Mouse (Mus musculus) intestine, embryonic 16.5 days (tissue): ENCODE measurements around the gene Sap30l. TPM values are rescaled to one million over a fixed set of nuclear protein-coding genes. Genes with fewer than 3 reads are reported as not detected.

Experiments used
- ATAC-seq: fragments of 200-750 bp; cut with Nextera tagmentation; 2 replicates; pipeline ENCODE4 v1.8.0; 2017; ENCODE audit warnings: moderate TSS enrichment, moderate library complexity
- H3K27ac ChIP-seq: fragments of 300-500 bp; sonication (generic); 2 replicates; pipeline ENCODE4 v1.5.1; 2014; ENCODE audit warnings: mild to moderate bottlenecking, low read length
- H3K27me3 ChIP-seq: fragments of 300-500 bp; sonication (generic); replicated peaks from 2 replicates; pipeline ENCODE4 v1.6.1; 2014; ENCODE audit warnings: low read length, control low read depth, mixed read lengths; ENCODE audit not compliant: control insufficient read depth, insufficient read depth
- H3K36me3 ChIP-seq: fragments of 300-500 bp; sonication (generic); 2 replicates; pipeline ENCODE4 v1.6.1; 2014; ENCODE audit warnings: low read length, control low read depth; ENCODE audit not compliant: control insufficient read depth, insufficient read depth
- H3K4me1 ChIP-seq: fragments of 300-500 bp; sonication (generic); 2 replicates; pipeline ENCODE4 v1.6.1; 2014; ENCODE audit warnings: low read length, control low read depth, mixed read lengths; ENCODE audit not compliant: control insufficient read depth, insufficient read depth
- H3K4me2 ChIP-seq: fragments of 300-500 bp; sonication (generic); 2 replicates; pipeline ENCODE4 v1.6.1; 2014; ENCODE audit warnings: low read depth, low read length, control low read depth
- H3K4me3 ChIP-seq: fragments of 300-500 bp; sonication (generic); 2 replicates; pipeline ENCODE4 v1.5.1; 2014; ENCODE audit warnings: mild to moderate bottlenecking, low read length
- H3K9ac ChIP-seq: fragments of 300-500 bp; sonication (generic); 2 replicates; pipeline ENCODE4 v1.6.1; 2014; ENCODE audit warnings: low read depth, low read length
- H3K9me3 ChIP-seq: fragments of 300-500 bp; sonication (generic); 2 replicates; pipeline ENCODE4 v1.6.1; 2016; ENCODE audit warnings: low read length, control low read depth; ENCODE audit not compliant: control insufficient read depth
- WGBS: fragments of 180-500 bp; shearing (Covaris S2); extraction: QIAGEN DNeasy Blood & Tissue Kit; methylation state at CpG from one replicate; pipeline ENCODE4 v1.1.7; 2014; 5-methylcytosine and 5-hydroxymethylcytosine counted together
- polyA plus RNA-seq: library from polyadenylated mRNA; unstranded; fragments of >200 nt; fragmentation: Nextera tagmentation; extraction: Ambion mirVana; gene quantifications from 2 replicates; pipeline ENCODE4 v1.2.1, GENCODE M21; 2015

Sap30l gene
- polyA plus RNA-seq, 1 experiment from 2014 or later, result 6.7 TPM

DNA sequence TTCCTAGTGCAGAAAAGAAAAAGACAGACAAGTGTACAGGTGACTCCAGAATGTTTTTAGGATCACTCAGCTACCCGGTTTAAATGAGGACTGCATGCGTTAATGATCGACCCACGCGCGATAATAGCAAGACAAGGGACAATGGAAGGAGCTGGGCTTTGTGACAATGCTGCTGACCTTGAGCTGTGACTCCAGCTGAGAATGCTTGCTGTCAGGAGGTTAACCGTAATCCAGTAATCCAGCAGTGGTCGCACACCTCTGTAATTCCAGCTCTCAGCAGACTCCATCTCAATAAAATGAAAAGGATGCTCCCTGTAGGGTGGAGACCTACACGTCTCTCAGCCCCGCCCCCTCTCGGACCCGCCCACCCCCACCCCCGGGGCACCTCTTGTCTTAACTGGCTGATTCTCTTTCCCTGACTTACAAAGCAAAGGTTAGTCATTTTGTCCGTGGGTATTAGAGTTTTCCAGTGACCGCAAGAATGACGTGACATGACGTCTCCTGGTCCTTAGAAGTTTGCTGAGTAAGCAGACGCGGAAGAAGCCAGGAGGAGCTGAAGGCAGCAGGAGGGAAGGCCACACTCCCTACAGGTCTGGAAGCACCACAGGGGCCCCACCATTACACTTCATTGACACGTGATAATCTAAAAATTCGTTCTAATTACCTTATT is 10.4 kb upstream of the Sap30l start:
- no peaks in the 10 kb centered on the region for H3K4me1 ChIP-seq
- WGBS, result 27% methylated on average over 21 of the region's 21 CpGs
- H3K9ac ChIP-seq, result no peak overlapping the region
- H3K36me3 ChIP-seq, result no peaks in the 10 kb centered on the region
- H3K27me3 ChIP-seq, result no peaks in the 10 kb centered on the region
- no peaks in the 10 kb centered on the region for H3K9me3 ChIP-seq
- peak overlapping the region; percentile 47 for H3K4me2 ChIP-seq
- 0 out of 2 replicates have a peak, but pooled peaks have one; percentile 18 for ATAC-seq
- H3K4me3 ChIP-seq, result no peak overlapping the region
- H3K27ac ChIP-seq, result no peak overlapping the region

GRCm38 (mm10) chr11:57795086-57795485 is 6.4 kb upstream of the Sap30l start:
- peaks cover 2% of the 10 kb centered on the region for H3K4me1 ChIP-seq
- 54% methylated on average over 6 of the region's 6 CpGs for WGBS
- H3K9ac ChIP-seq, result no peak overlapping the region
- no peaks in the 10 kb centered on the region for H3K9me3 ChIP-seq
- no peak overlapping the region for H3K4me3 ChIP-seq
- no peaks in the 10 kb centered on the region for H3K27me3 ChIP-seq
- no peaks in the 10 kb centered on the region for H3K36me3 ChIP-seq
- no peak overlapping the region for H3K27ac ChIP-seq
- H3K4me2 ChIP-seq, result no peak overlapping the region
- no peak for ATAC-seq

DNA sequence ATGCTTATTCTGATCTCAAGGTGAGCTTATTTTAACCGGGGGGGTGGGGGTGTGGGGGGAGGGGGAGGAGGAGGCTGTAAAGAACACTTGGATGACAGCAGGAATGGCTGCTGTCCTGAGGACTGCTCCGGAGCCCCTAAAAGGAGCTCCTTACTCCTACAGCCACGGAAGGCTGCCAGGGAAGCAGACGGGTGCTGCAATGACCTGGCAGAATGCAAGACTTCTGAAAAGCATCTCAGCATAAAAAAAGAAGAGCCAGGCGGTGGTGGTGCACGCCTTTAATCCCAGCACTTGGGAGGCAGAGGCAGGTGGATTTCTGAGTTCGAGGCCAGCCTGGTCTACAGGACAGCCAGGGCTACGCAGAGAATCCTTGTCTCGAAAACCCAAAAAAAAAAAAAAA is 3.6 kb upstream of the Sap30l start:
- Histone ChIP-seq H3K27me3 (no peaks in the 10 kb centered on the region), H3K9ac (no peak overlapping the region), H3K4me3 (no peak overlapping the region), H3K27ac (no peak overlapping the region), H3K4me1 (peaks cover 14% of the 10 kb centered on the region), H3K9me3 (no peaks in the 10 kb centered on the region), H3K4me2 (no peak overlapping the region), H3K36me3 (no peaks in the 10 kb centered on the region)
- 81% methylated on average over 9 of the region's 9 CpGs for WGBS
- no peak for ATAC-seq

DNA sequence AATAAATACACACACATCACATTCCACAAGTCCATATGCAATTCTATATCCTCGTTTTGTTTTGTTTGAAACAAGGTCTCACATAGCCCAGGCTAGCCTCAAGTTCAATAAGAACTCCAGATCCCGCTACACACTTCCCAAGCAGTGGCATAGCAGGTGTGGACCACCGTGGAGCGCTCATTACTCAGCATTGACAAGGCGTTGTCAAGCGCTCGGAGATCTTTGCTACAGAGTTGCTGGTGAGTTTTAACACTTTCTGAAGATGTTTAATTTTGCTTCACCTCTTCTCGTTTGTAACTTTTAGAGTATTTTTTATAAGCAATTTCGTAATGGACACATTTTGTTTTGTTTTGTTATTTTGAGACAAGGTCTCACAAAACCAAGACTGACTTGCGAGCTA is 2.0 kb upstream of the Sap30l start:
- 82% methylated on average over 10 of the region's 10 CpGs for WGBS

DNA sequence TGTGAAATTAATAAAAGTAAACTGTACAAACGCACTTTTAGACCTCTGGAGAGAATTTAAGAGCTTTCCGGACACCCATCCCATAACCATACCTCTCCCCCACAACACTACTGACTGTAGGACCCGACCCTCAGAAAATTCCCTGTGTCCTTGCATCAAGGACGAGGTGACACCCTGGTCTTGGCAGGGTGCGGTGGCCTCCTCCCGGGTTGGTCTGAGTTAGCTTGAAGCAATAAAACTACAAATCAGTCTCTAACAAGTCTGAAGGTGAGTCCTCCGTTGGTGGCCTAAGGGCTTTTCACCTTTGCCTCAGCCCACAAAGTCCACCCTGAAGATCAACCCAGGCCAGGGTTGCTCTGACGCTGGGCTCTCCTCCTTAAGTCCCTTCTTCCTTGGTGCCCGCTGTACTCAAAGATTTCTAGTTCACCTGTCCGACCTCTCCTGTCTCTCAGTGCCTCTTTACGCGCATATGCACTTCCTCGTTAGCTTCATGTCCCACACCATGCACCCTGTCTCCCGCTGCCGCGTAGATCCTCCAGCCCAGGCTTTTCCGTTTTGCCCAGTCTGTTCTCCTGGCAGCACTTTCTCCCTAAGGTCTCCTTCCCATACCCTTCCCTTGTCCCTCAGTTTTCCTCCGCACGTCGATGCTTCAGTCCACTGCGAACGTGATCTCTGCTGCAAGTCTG is 1.0 kb upstream of the Sap30l start:
- ATAC-seq, result peak; percentile 26
- peak overlapping the region; percentile 92 for H3K27ac ChIP-seq

More for the DNA sequence above, 2.0 kb upstream of the Sap30l start:
- H3K4me2 ChIP-seq, result no peak overlapping the region
- H3K27me3 ChIP-seq, result no peaks in the 10 kb centered on the region
- H3K9ac ChIP-seq, result no peak overlapping the region
- H3K4me3 ChIP-seq, result no peak overlapping the region
- no peaks in the 10 kb centered on the region for H3K36me3 ChIP-seq
- H3K9me3 ChIP-seq, result no peaks in the 10 kb centered on the region
- H3K4me1 ChIP-seq, result peaks cover 26% of the 10 kb centered on the region
- H3K27ac ChIP-seq, result no peak overlapping the region
- no peak for ATAC-seq

GRCm38 (mm10) chr11:57801766-57802510 is 501 bp downstream of the Sap30l start:
- WGBS, result under 1% methylated on average over 75 of the region's 85 CpGs
- Histone ChIP-seq H3K36me3 (no peaks in the 10 kb centered on the region; the same call in 1 of the 2 replicates), H3K9me3 (no peaks in the 10 kb centered on the region), H3K27me3 (no peaks in the 10 kb centered on the region), H3K4me1 (peaks cover 26% of the 10 kb centered on the region), H3K27ac (peak overlapping the region; percentile 69), H3K9ac (peak overlapping the region; percentile 94), H3K4me3 (peak overlapping the region; percentile 88), H3K4me2 (peak overlapping the region; percentile 97)
- peak; percentile 54 for ATAC-seq

More for the DNA sequence above, 1.0 kb upstream of the Sap30l start:
- peaks cover 26% of the 10 kb centered on the region for H3K4me1 ChIP-seq
- H3K9ac ChIP-seq, result peak overlapping the region; percentile 94
- peak overlapping the region; percentile 87 for H3K4me2 ChIP-seq
- H3K36me3 ChIP-seq, result no peaks in the 10 kb centered on the region
- H3K27me3 ChIP-seq, result no peaks in the 10 kb centered on the region
- H3K4me3 ChIP-seq, result peak overlapping the region; percentile 88
- no peaks in the 10 kb centered on the region for H3K9me3 ChIP-seq
- WGBS, result 13% methylated on average over 22 of the region's 22 CpGs

GRCm38 (mm10) chr11:57802511-57802870 is 1.1 kb downstream of the Sap30l start:
- no peak overlapping the region for H3K27ac ChIP-seq

DNA sequence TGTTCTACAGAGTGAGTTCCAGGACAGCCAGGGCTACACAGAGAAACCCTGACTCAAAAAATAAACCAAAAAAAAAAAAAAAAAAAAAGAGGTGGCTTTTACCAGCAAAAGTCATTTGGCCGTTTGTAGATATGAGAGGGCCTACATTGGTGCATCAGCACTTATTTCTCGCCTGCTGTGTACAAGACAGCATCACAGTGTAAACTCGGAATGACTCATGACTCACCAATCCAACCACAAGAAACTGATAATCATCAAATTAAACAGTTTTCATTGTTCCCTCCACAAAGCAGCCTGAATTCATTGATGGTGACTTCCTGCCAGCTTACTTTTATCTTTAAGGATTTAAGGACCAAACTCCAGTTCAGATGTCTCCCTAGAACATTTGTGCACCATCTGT is 3.6 kb downstream of the Sap30l start:
- Histone ChIP-seq H3K4me2 (no peak overlapping the region), H3K9ac (no peak overlapping the region), H3K27me3 (no peaks in the 10 kb centered on the region), H3K27ac (no peak overlapping the region), H3K4me1 (peaks cover 36% of the 10 kb centered on the region), H3K9me3 (no peaks in the 10 kb centered on the region), H3K36me3 (peaks cover 4% of the 10 kb centered on the region), H3K4me3 (no peak overlapping the region)
- no peak for ATAC-seq
- 76% methylated on average over 3 of the region's 3 CpGs for WGBS

More at GRCm38 (mm10) chr11:57802511-57802870, 1.1 kb downstream of the Sap30l start:
- no peaks in the 10 kb centered on the region; the same call in 1 of the 2 replicates for H3K36me3 ChIP-seq
- ATAC-seq, result no peak
- WGBS, result 2% methylated on average over 18 of the region's 18 CpGs
- peak overlapping the region; percentile 97 for H3K4me2 ChIP-seq
- peak overlapping the region; percentile 88 for H3K4me3 ChIP-seq
- peaks cover 26% of the 10 kb centered on the region for H3K4me1 ChIP-seq
- H3K9ac ChIP-seq, result peak overlapping the region; percentile 94
- no peaks in the 10 kb centered on the region for H3K27me3 ChIP-seq
- no peaks in the 10 kb centered on the region for H3K9me3 ChIP-seq

DNA sequence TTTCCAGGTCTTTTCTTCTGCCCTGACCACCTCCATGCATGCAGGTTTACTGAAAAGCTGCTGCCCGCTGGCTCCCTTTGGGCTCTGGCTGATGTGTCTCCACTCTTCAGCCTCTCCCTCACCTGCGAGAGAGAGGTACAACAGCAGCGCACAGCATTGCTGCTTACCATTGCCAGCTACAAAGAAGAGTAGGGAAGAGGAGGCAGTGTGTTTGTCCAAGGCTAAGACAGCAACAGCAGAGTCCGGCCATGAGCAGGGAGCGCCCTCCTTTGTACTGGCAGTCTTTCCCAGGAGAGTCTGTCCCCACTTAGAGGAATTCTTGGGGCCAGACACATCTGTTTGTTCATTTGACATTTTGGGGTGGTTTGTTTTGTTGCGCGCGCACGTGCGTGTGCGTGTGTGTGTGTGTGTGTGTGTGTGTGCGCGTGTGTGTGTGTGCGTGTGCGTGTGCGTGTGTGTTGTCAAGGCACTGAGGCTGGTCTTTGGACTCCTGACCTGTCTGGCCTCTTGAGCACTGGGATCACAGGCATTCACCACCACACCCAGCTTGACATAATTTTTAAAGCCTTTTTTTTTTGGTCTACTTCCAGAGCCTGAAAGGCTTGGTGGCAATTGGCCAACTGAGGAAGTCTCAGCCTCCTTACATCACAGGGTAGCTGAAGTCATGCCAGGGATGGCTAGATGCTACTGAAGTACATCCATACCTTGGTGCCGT is 7.7 kb downstream of the Sap30l start:
- Histone ChIP-seq H3K27me3 (no peaks in the 10 kb centered on the region), H3K4me2 (no peak overlapping the region), H3K4me3 (no peak overlapping the region), H3K9me3 (no peaks in the 10 kb centered on the region), H3K36me3 (peaks cover 7% of the 10 kb centered on the region), H3K27ac (peak overlapping the region; percentile 64), H3K4me1 (peaks cover 15% of the 10 kb centered on the region), H3K9ac (no peak overlapping the region)
- WGBS, result 85% methylated on average over 17 of the region's 17 CpGs
- peak; percentile 70 for ATAC-seq
